Mouse (Mus musculus) heart, embryonic 14.5 days (tissue): ENCODE measurements around the gene Zfp146. TPM values are rescaled to one million over a fixed set of nuclear protein-coding genes. Genes with fewer than 3 reads are reported as not detected.
A peak's percentile ranks its signal among the peaks of the same experiment; 100 is the strongest.

Experiments
- ATAC-seq: fragments of 200-750 bp; cut with Nextera tagmentation; 2 replicates; pipeline ENCODE4 v1.8.0; 2017; ENCODE audit warnings: low read depth, moderate TSS enrichment; ENCODE audit not compliant: insufficient number of reproducible peaks, insufficient read depth, low FRiP score
- H3K27ac ChIP-seq, 2 experiments: fragments of 200-500 bp in 1 of 2; fragments of 300-500 bp in 1 of 2; sonication (generic) in 1 of 2; replicated peaks in 1 of 2; 2 replicates each; pipeline ENCODE4 v1.5.1; 2012 to 2014; ENCODE audit warnings: low read depth in 2 of 2, low read length in 2 of 2, control low read depth in 1 of 2, mild to moderate bottlenecking in 1 of 2, mixed read lengths in 1 of 2; ENCODE audit not compliant: control insufficient read depth in 1 of 2, insufficient read depth in 1 of 2
- H3K27me3 ChIP-seq: fragments of 300-500 bp; sonication (generic); 2 replicates; pipeline ENCODE4 v1.6.1; 2014; ENCODE audit warnings: mild to moderate bottlenecking, low read length, control low read depth; ENCODE audit not compliant: control insufficient read depth, insufficient read depth
- H3K36me3 ChIP-seq: fragments of 300-500 bp; sonication (generic); 2 replicates; pipeline ENCODE4 v1.6.1; 2014; ENCODE audit warnings: mild to moderate bottlenecking, control low read depth, low read length, mixed read lengths; ENCODE audit not compliant: control insufficient read depth, insufficient read depth
- H3K4me1 ChIP-seq, 2 experiments: fragments of 200-500 bp in 1 of 2; fragments of 300-500 bp in 1 of 2; sonication (generic) in 1 of 2; 2 replicates each; pipeline ENCODE4 v1.6.1; 2012 to 2014; ENCODE audit warnings: low read length in 2 of 2, control low read depth in 1 of 2, mixed read lengths in 1 of 2; ENCODE audit not compliant: control insufficient read depth in 2 of 2, insufficient read depth in 2 of 2
- H3K4me2 ChIP-seq: fragments of 300-500 bp; sonication (generic); 2 replicates; pipeline ENCODE4 v1.6.1; 2014; ENCODE audit warnings: mild to moderate bottlenecking, low read length
- H3K4me3 ChIP-seq, 2 experiments: fragments of 200-500 bp in 1 of 2; fragments of 300-500 bp in 1 of 2; sonication (generic) in 1 of 2; 2 replicates each; pipeline ENCODE4 v1.5.1; 2012 to 2014; ENCODE audit warnings: low read length in 2 of 2, mild to moderate bottlenecking in 2 of 2, control low read depth in 1 of 2, low read depth in 1 of 2, moderate library complexity in 1 of 2; ENCODE audit not compliant: control insufficient read depth in 1 of 2, insufficient read depth in 1 of 2
- H3K9ac ChIP-seq: fragments of 300-500 bp; sonication (generic); 2 replicates; pipeline ENCODE4 v1.6.1; 2014; ENCODE audit warnings: mild to moderate bottlenecking, low read length
- H3K9me3 ChIP-seq: fragments of 300-500 bp; sonication (generic); 2 replicates; pipeline ENCODE4 v1.6.1; 2016; ENCODE audit warnings: low read length, control low read depth; ENCODE audit not compliant: control insufficient read depth
- WGBS: fragments of 180-500 bp; shearing (Covaris S2); extraction: QIAGEN DNeasy Blood & Tissue Kit; methylation state at CpG from one replicate; pipeline ENCODE4 v1.1.7; 2014; 5-methylcytosine and 5-hydroxymethylcytosine counted together
- polyA plus RNA-seq: library from polyadenylated mRNA; unstranded; fragments of >200 nt; fragmentation: Nextera tagmentation; extraction: Ambion mirVana; gene quantifications from 2 replicates; pipeline ENCODE4 v1.2.1, GENCODE M21; 2014

Zfp146 gene
- polyA plus RNA-seq, 1 experiment from 2014 or later, result 9.0 TPM

DNA sequence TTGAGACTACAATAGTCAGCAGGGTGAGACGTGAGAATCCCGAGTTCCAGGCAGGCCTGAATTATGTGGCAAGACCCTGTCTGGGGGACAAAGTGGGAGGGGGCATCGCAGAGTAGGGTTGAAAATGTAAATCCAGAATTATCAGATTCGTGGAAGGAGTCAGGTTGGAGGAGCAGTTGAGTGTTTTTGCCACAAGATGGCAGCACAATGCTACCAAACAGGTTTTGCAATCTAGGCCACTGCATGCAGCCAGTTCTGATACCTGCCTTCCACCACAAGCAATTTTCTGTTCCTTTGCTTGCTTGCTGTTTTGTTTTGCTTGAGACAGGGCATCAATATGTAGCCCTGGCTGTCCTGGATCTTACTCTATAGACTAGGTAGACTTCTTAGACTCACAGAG lies 11.8 kb upstream of the Zfp146 start:
- Histone ChIP-seq H3K36me3 (peaks cover 38% of the 10 kb centered on the region), H3K27me3 (no peaks in the 10 kb centered on the region), H3K9me3 (no peaks in the 10 kb centered on the region), H3K27ac (no peak overlapping the region), H3K4me3 (no peak overlapping the region), H3K9ac (no peak overlapping the region), H3K4me2 (no peak overlapping the region), H3K4me1 (peaks cover 4 to 9% of the 10 kb centered on the region in 2 experiments)
- no peak for ATAC-seq
- 5% methylated on average over 4 of the region's 4 CpGs for WGBS

DNA sequence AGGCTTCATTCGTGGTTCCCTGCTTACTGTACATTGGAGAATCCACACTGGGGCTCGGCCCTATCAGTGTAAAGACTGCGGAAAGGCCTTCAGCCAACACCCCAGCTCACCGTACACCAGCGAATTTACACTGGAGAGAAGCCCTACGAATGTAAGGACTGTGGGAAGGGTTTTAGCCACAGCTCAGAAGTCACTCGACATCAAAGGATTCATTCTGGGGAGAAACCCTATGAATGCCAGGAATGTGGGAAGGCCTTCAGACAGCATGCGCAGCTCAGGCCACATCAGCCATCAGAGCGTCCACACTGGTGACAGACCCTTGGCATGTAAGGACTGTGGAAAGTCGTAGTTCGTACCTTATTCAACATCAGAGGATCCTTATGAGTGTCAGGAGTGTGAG lies 8.7 kb upstream of the Zfp146 start:
- no peak overlapping the region for H3K9ac ChIP-seq
- no peak overlapping the region for H3K27ac ChIP-seq
- WGBS, result 49% methylated on average over 11 of the region's 11 CpGs

DNA sequence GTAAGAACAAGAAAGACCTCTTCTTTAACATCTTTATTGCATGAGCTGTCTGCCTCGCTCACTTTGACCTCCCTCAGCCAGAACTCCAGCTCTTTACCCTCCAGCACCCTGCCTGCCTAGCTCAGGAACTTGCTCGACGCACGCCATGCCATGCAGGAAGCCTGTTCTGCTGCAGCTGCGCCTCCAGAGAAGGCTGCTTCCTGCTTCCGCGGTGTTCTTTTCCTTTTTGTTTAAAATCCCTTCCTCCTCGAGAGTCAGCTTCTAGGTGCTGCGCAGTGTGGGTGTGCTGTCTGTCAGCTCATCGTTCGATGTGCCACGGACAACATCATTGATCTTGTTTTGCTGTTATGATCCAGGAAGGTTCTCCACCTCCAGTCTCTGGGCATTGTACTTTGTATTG lies 6.9 kb upstream of the Zfp146 start:
- no peak for ATAC-seq
- no peak overlapping the region for H3K4me3 ChIP-seq
- WGBS, result 73% methylated on average over 12 of the region's 12 CpGs
- H3K4me1 ChIP-seq, result no peaks in the 10 kb centered on the region
- H3K27ac ChIP-seq, result no peak overlapping the region
- H3K27me3 ChIP-seq, result no peaks in the 10 kb centered on the region
- no peaks in the 10 kb centered on the region for H3K9me3 ChIP-seq
- no peak overlapping the region for H3K4me2 ChIP-seq
- no peak overlapping the region for H3K9ac ChIP-seq
- H3K36me3 ChIP-seq, result peaks cover 33% of the 10 kb centered on the region

More for the DNA sequence above, 8.7 kb upstream of the Zfp146 start:
- no peaks in the 10 kb centered on the region for H3K4me1 ChIP-seq
- no peaks in the 10 kb centered on the region for H3K27me3 ChIP-seq
- no peak overlapping the region for H3K4me2 ChIP-seq
- peaks cover 33% of the 10 kb centered on the region for H3K36me3 ChIP-seq
- H3K4me3 ChIP-seq, result no peak overlapping the region
- ATAC-seq, result no peak
- H3K9me3 ChIP-seq, result no peaks in the 10 kb centered on the region

DNA sequence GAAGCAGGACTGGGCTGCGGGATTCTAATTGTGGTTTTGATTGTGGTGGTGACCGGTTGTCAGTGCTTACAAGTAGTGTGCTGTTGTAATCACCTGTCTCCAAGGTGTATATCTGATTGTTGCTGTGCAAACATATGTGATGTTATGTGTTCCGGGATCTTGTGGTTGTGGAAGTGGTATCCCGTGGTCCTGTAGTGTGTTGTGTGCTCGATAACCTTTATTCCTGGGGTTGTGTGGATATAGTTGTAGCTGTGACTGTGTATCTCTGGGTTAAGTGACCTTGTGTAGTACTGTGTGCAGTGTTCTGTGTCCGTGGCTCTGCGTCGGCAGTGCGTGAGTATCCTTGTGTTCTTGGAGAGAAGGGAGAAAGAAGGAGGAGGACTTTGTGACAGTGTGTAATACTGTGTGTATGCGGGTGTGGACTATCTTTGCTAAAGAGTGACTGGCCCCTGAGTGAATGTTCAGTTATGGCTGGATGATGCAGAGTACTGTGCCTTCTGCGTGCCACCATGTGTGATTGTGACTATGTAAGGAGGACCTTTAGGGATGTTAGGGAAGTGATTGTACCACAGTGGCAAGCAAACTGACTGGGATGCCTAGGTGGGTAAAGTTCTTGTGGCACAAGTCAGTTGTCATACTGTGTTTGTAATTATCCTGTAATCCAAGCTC lies 867 bp upstream of the Zfp146 start:
- ATAC-seq, result no peak
- Histone ChIP-seq H3K4me2 (peak overlapping the region; percentile 86), H3K4me1 (peaks cover 0 to 17% of the 10 kb centered on the region in 2 experiments; a peak in 3 of 4 replicates), H3K27ac (peak overlapping the region in 1 of 2 experiments; percentile 87; a peak in 1 of 4 replicates), H3K9me3 (no peaks in the 10 kb centered on the region), H3K36me3 (0 out of 2 replicates have a peak, but pooled peaks cover 5% of the 10 kb centered on the region), H3K9ac (peak overlapping the region; percentile 96), H3K27me3 (no peaks in the 10 kb centered on the region), H3K4me3 (peak overlapping the region; percentile 71 to 79)
- WGBS, result 21% methylated on average over 11 of the region's 11 CpGs

DNA sequence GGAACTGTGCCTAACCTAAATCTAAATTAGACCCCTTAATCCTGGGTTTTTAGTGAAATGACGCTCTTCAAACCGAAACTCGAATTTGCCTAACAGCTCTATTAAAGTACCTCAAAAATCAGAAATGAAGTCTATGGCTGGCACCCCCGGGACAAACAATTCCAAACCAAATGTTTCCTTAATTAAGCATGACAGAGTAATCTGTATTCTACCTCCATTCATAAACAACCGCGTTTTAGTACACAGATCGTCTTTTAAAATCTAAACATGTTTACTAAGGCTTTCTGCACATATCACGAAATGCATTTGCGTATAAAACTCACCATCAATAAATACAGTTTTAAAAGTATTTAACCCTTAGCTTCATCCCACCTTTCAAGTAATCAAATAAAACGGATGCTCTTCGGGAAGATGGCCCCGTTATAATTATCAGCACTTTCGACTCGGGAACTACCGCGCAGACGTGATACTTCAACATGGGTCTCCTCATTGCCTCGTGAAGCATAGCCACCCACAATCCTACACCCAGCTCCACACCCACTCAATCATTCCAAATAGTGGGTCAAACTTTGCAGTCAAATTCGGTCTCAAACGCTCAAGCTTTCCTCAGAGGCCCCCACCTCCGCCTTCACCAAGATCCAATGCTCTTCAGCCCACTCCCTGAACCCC lies 502 bp downstream of the Zfp146 start:
- H3K4me2 ChIP-seq, result peak overlapping the region; percentile 86
- H3K4me1 ChIP-seq, result peaks cover 0 to 17% of the 10 kb centered on the region in 2 experiments; a peak in 3 of 4 replicates
- peak; percentile 1; the same call in 1 of the 2 replicates for ATAC-seq
- no peaks in the 10 kb centered on the region for H3K27me3 ChIP-seq
- 4% methylated on average over 21 of the region's 21 CpGs for WGBS
- H3K9ac ChIP-seq, result peak overlapping the region; percentile 96
- H3K27ac ChIP-seq, result peak overlapping the region; percentile 79 to 87
- H3K36me3 ChIP-seq, result peaks cover 9% of the 10 kb centered on the region; the same call in 1 of the 2 replicates
- peak overlapping the region; percentile 71 to 79 for H3K4me3 ChIP-seq
- H3K9me3 ChIP-seq, result 0 out of 2 replicates have a peak, but pooled peaks cover 3% of the 10 kb centered on the region

DNA sequence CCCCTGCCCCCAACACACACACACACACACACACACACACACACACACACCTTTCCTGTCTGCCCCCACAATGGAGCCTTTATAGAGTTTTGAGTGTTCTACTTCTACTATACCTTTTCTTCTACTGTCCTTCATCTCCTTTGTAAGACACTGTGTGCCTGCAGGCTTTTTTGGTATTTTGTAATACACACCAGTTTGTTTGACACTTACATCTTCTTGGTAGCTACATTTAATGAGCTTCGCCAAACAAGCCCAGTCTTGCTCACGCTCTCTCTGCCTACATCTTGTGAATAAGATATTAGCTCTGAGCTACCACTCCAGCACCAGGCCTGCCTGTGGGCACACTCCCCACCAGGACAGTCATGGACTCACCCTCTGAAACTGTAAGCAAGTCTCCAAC lies 4.8 kb downstream of the Zfp146 start:
- WGBS, result 96% methylated on average over 2 of the region's 2 CpGs
- H3K27ac ChIP-seq, result no peak overlapping the region
- no peaks in the 10 kb centered on the region for H3K27me3 ChIP-seq
- H3K36me3 ChIP-seq, result peaks cover 47% of the 10 kb centered on the region
- peaks cover 0 to 9% of the 10 kb centered on the region in 2 experiments; a peak in 2 of 4 replicates for H3K4me1 ChIP-seq
- H3K4me3 ChIP-seq, result no peak overlapping the region
- H3K9ac ChIP-seq, result no peak overlapping the region
- ATAC-seq, result no peak
- peaks cover 23% of the 10 kb centered on the region for H3K9me3 ChIP-seq
- no peak overlapping the region for H3K4me2 ChIP-seq

DNA sequence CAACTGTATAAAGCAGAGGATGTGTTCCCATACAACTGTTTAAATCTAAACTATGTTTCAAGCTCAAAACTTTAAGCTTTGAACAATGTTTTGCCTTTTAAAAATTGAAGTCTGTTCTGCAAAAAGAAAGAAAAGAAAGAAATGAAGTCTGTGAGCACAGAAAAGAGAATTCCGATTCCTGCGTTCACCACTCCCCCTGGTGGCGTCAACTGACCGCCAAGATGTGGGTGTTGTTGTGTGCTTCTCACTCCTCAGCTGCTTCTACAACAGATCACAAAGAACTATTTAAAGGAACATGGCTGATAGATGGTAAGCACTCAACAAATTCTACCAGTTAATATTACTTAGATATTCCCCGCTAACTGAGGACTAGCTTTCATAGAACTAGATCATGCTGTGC lies 6.4 kb downstream of the Zfp146 start:
- Histone ChIP-seq H3K4me1 (peaks cover 0 to 5% of the 10 kb centered on the region in 2 experiments; a peak in 1 of 4 replicates), H3K9me3 (peaks cover 24% of the 10 kb centered on the region), H3K27ac (no peak overlapping the region), H3K36me3 (peaks cover 63% of the 10 kb centered on the region), H3K9ac (no peak overlapping the region), H3K4me2 (no peak overlapping the region), H3K4me3 (no peak overlapping the region), H3K27me3 (no peaks in the 10 kb centered on the region)
- no peak for ATAC-seq
- WGBS, result 89% methylated on average over 5 of the region's 5 CpGs
